Mouse (Mus musculus): ENCODE results near the gene Psmd11.

The Psmd11 gene

GRCm38 (mm10) chr11:80479906-80480866 is 51.8 kb downstream of the Psmd11 start:
- no peak for DNase-seq (ENCODE audit: low read depth, low spot score)

- DNase-seq (ENCODE audit: low read depth, low spot score) = no peak
Observed at GRCm38 (mm10) chr11:80481409-80482050, 53.1 kb downstream of the Psmd11 start.

- DNase-seq (ENCODE audit: low read depth, low spot score) = no peak
Observed at GRCm38 (mm10) chr11:80482347-80482746, 53.9 kb downstream of the Psmd11 start.

GRCm38 (mm10) chr11:80482921-80483320 is 54.5 kb downstream of the Psmd11 start:
- DNase-seq (ENCODE audit: low read depth, low spot score) = no peak

GRCm38 (mm10) chr11:80483536-80484067 is 55.2 kb downstream of the Psmd11 start:
- DNase-seq (ENCODE audit: low read depth, low spot score) = no peak

GRCm38 (mm10) chr11:80484191-80484791 is 55.9 kb downstream of the Psmd11 start:
- DNase-seq (ENCODE audit: low read depth, low spot score) = no peak

- no peak for DNase-seq (ENCODE audit: low read depth, low spot score)
Observed at GRCm38 (mm10) chr11:80485120-80485551, 56.7 kb downstream of the Psmd11 start.

- no peak for DNase-seq (ENCODE audit: low read depth, low spot score)
Observed at GRCm38 (mm10) chr11:80485622-80486206, 57.3 kb downstream of the Psmd11 start.

GRCm38 (mm10) chr11:80487904-80488587 is 59.6 kb downstream of the Psmd11 start:
- DNase-seq (ENCODE audit: low read depth, low spot score) = no peak

GRCm38 (mm10) chr11:80489172-80489881 is 60.9 kb downstream of the Psmd11 start:
- no peak for DNase-seq (ENCODE audit: low read depth, low spot score)

GRCm38 (mm10) chr11:80489882-80490196 is 61.4 kb downstream of the Psmd11 start:
- no peak for DNase-seq (ENCODE audit: low read depth, low spot score)

GRCm38 (mm10) chr11:80490831-80491230 is 62.4 kb downstream of the Psmd11 start:
- DNase-seq (ENCODE audit: low read depth, low spot score) = no peak

- no peak for DNase-seq (ENCODE audit: low read depth, low spot score)
Observed at GRCm38 (mm10) chr11:80493186-80493585, 64.8 kb downstream of the Psmd11 start.

- no peak for DNase-seq (ENCODE audit: low read depth, low spot score)
Observed at GRCm38 (mm10) chr11:80494852-80495251, 66.4 kb downstream of the Psmd11 start.

- no peak for DNase-seq (ENCODE audit: low read depth, low spot score)
Observed at GRCm38 (mm10) chr11:80495972-80496371, 67.6 kb downstream of the Psmd11 start.

- DNase-seq (ENCODE audit: low read depth, low spot score) = no peak
Observed at GRCm38 (mm10) chr11:80496640-80497039, 68.2 kb downstream of the Psmd11 start.

- no peak for DNase-seq (ENCODE audit: low read depth, low spot score)
Observed at GRCm38 (mm10) chr11:80497225-80497919, 69.0 kb downstream of the Psmd11 start.

GRCm38 (mm10) chr11:80498328-80499070 is 70.1 kb downstream of the Psmd11 start:
- DNase-seq (ENCODE audit: low read depth, low spot score) = no peak

- no peak for DNase-seq (ENCODE audit: low read depth, low spot score)
Observed at GRCm38 (mm10) chr11:80499550-80499952, 71.1 kb downstream of the Psmd11 start.

Data from retina, postnatal 7 days (tissue).